Mouse (Mus musculus): ENCODE measurements around the gene Dld.

The Dld gene

GRCm38 (mm10) chr12:31350944-31351928 lies at the start of gene Dld:
TSS of gene Dld (minus strand) at chr12:31351453.
- in situ Hi-C loops (cut with MboI, MseI) = loop anchor here (5.0 kb wide), 1 partner anchor 146 kb away; the partner anchor contains the start of gene Cbll1

- in situ Hi-C loops (cut with MboI, MseI) = no loop called here
Observed at GRCm38 (mm10) chr12:31400821-31401220, 49.6 kb upstream of the Dld start.

GRCm38 (mm10) chr12:31397709-31398108 lies 46.5 kb upstream of the Dld start:
- in situ Hi-C loops (cut with MboI, MseI) = no loop called here

GRCm38 (mm10) chr12:31395895-31396294 lies 44.6 kb upstream of the Dld start:
- in situ Hi-C loops (cut with MboI, MseI) = no loop called here

- in situ Hi-C loops (cut with MboI, MseI) = no loop called here
Observed at GRCm38 (mm10) chr12:31391696-31392095, 40.4 kb upstream of the Dld start.

- in situ Hi-C loops (cut with MboI, MseI) = no loop called here
Observed at GRCm38 (mm10) chr12:31390571-31390970, 39.3 kb upstream of the Dld start, which contains the start of gene Slc26a3. TSS of gene Slc26a3 (plus strand) at chr12:31390871.

GRCm38 (mm10) chr12:31387303-31387702 lies 36.0 kb upstream of the Dld start:
- in situ Hi-C loops (cut with MboI, MseI) = no loop called here

GRCm38 (mm10) chr12:31382451-31382850 lies 31.2 kb upstream of the Dld start:
- in situ Hi-C loops (cut with MboI, MseI) = no loop called here

- in situ Hi-C loops (cut with MboI, MseI) = no loop called here
Observed at GRCm38 (mm10) chr12:31380878-31381277, 29.6 kb upstream of the Dld start.

- in situ Hi-C loops (cut with MboI, MseI) = no loop called here
Observed at GRCm38 (mm10) chr12:31377241-31377640, 26.0 kb upstream of the Dld start.

GRCm38 (mm10) chr12:31376326-31376950 lies 25.2 kb upstream of the Dld start:
- in situ Hi-C loops (cut with MboI, MseI) = no loop called here

- in situ Hi-C loops (cut with MboI, MseI) = no loop called here
Observed at GRCm38 (mm10) chr12:31375283-31375615, 24.0 kb upstream of the Dld start.

GRCm38 (mm10) chr12:31374603-31375282 lies 23.5 kb upstream of the Dld start:
- in situ Hi-C loops (cut with MboI, MseI) = no loop called here

GRCm38 (mm10) chr12:31369656-31370055 lies 18.4 kb upstream of the Dld start:
- in situ Hi-C loops (cut with MboI, MseI) = no loop called here

- in situ Hi-C loops (cut with MboI, MseI) = no loop called here
Observed at GRCm38 (mm10) chr12:31369118-31369517, 17.9 kb upstream of the Dld start.

- in situ Hi-C loops (cut with MboI, MseI) = no loop called here
Observed at GRCm38 (mm10) chr12:31367721-31368120, 16.5 kb upstream of the Dld start.

- in situ Hi-C loops (cut with MboI, MseI) = no loop called here
Observed at GRCm38 (mm10) chr12:31366428-31366827, 15.2 kb upstream of the Dld start.

- in situ Hi-C loops (cut with MboI, MseI) = loop anchor here (5.0 kb wide), 1 partner anchor 147 kb away; the partner anchor contains the start of gene Cbll1
Observed at GRCm38 (mm10) chr12:31350191-31350943, 886 bp downstream of the Dld start.

- in situ Hi-C loops (cut with MboI, MseI) = loop anchor here (25.0 kb wide), 1 partner anchor 421 kb away; the partner anchor contains the start of genes Acp1 and Sh3yl1
Observed at GRCm38 (mm10) chr12:31333261-31333660, 18.0 kb downstream of the Dld start.

- in situ Hi-C loops (cut with MboI, MseI) = loop anchor here (25.0 kb wide), 1 partner anchor 415 kb away; the partner anchor contains the start of genes Acp1 and Sh3yl1
Observed at GRCm38 (mm10) chr12:31327139-31327538, 24.1 kb downstream of the Dld start.

- in situ Hi-C loops (cut with MboI, MseI) = no loop called here
Observed at GRCm38 (mm10) chr12:31323136-31323695, 28.0 kb downstream of the Dld start.

Data from regulatory T cell (primary cell).